Mouse (Mus musculus): ENCODE measurements around the gene Sec22c.

The Sec22c gene

GRCm38 (mm10) chr9:121704646-121705625, at the start of gene Sec22c:
TSS of gene Sec22c (minus strand) at chr9:121705490.
- DNase-seq (ENCODE audit: low read depth in 1 of 2, low spot score in 2 of 2) = peak; percentile 76 to 87

DNA sequence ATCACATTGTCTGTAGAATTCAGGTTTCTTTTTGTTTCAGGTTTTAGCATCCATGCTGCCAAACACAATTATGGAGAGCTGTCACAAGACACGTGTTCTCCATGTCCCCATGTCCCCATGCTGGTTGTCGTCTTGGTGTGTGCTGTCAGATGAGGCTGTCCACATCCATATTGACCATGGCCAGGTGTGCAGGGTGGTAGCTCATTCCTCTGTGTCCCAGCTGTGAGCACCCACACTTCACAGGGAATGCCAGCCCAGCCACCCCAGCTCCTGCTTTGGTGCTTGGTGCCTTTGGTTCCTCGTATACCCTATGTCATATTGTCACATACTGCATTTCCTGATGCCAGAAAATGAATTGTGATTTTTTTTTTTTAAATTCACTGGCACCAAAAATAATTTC, 49.3 kb upstream of the Sec22c start:
- DNase-seq (ENCODE audit: low read depth in 1 of 2, low spot score in 2 of 2) = no peak

- DNase-seq (ENCODE audit: low read depth in 1 of 2, low spot score in 2 of 2) = no peak
Measured at GRCm38 (mm10) chr9:121752774-121753173, 47.5 kb upstream of the Sec22c start.

DNA sequence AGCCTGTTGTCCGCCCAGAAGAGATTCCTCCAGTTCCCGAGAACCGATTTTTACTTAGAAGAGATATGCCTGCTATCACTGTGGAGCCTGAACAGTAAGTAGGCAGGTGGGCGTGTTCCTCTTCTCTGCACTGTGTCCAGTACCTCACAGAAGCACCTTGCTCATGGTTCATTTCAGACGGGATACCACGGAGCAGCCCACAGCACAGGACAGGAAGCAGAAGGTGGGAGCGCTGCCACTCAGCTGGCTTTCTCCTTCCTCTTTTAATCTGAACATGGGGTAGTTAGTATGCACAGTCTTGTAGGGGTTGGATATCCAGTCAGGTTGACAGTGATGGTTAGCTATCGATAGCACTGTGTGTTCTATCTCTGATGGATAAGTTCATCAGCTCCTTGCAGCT, 38.8 kb upstream of the Sec22c start:
- DNase-seq (ENCODE audit: low read depth in 1 of 2, low spot score in 2 of 2) = no peak

- no peak for DNase-seq (ENCODE audit: low read depth in 1 of 2, low spot score in 2 of 2)
Measured at GRCm38 (mm10) chr9:121741168-121741567, 35.9 kb upstream of the Sec22c start.

DNA sequence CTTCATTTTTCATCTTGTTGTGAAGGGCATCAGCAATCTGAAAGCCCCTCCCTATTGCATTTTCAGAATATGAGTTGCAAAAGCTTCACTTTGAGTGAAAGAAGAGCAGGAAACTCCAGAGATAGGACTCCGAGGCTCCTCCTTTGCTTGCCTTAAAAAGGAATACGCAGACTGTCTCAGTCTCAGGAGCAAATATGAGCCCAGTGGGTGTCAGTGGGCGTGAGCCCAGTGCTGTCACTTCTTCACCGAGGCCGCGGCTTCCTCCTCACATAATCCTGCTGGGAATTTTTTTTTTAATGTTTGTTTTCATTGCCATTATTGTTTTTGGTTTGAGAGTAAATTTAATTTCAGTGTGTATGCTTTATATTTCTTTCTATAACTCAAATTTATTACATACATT, 35.2 kb upstream of the Sec22c start:
- no peak for DNase-seq (ENCODE audit: low read depth in 1 of 2, low spot score in 2 of 2)

- no peak for DNase-seq (ENCODE audit: low read depth in 1 of 2, low spot score in 2 of 2)
Measured at GRCm38 (mm10) chr9:121719347-121720331, 14.3 kb upstream of the Sec22c start.

DNA sequence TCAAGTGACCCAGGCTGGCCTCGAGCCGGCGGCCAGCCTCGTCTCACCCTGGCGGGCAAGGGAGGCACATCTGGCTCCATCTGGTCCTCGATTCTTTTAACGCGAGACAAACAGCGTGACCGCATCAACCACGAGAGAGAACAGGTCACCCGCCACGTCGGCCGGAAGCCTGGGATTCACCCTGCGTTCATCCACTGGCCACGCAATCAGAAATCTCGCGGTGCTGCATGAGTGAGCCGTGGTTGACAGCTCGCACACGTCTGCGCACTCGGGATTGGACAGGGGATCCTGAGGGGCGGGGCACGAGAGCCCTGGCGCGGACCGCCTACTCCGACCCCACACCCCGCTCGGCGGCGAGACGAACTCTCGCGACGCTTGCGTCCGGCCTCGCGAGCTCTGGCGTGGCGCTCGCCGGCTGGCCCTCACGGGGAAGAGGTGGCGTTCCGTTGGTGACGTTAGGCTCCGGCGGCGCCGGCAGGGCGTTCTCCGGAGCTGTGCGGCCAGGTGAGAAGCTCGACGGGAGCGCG, 13.6 kb upstream of the Sec22c start, which contains the start of gene Nktr:
TSS of gene Nktr (plus strand) at position 378 of the 527 bp plus-strand sequence.
- peak; percentile 95 to 96 for DNase-seq (ENCODE audit: low read depth in 1 of 2, low spot score in 2 of 2)

DNA sequence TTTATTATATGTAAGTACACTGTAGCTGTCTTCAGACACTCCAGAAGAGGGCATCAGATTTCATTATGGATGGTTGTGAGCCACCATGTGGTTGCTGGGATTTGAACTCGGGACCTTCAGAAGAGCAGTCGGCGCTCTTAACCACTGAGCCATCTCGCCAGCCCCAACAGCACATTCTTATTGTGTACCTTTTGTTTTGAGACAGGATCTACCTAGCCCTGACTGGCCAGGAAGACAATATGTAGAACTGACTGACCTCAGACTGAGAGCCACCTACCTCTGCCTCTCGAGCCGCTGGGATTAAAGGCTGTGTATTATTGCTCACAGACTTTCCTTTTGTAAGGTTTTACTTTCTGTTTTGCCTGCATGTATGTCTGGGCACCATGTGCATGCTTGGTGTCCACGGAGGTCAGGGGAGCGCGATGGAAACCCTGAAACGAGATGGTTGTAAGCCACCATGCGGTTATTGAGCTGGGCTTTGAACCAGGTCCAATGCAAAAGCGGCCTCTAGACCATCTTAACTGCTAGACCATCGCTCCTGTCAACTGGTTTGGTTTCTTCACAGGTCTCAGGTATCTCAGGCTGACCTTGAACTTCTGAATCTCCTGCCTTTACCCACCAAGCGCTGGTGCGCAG, 12.9 kb upstream of the Sec22c start:
- no peak for DNase-seq (ENCODE audit: low read depth in 1 of 2, low spot score in 2 of 2)

DNA sequence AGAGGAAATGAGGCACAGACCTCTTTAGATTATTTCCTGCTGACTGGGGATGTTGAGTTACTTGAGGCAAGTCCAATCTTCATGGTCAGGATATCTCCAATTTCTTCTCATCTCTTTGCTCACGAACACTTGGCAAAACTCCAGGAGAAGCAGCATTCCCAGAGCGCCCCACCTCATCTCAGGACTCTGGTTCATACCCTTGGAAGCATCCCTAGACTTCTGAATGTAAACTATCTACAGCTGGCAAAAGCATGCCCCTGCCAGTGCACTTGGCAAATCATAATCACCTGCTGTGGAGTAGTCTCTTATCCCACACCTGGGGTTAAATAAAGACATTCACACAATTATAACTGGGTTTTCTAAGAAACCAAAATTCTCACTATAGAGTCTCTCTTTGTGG, 11.8 kb upstream of the Sec22c start:
- DNase-seq (ENCODE audit: low read depth in 1 of 2, low spot score in 2 of 2) = no peak

GRCm38 (mm10) chr9:121710584-121710975, 5.3 kb upstream of the Sec22c start:
- no peak for DNase-seq (ENCODE audit: low read depth in 1 of 2, low spot score in 2 of 2)

GRCm38 (mm10) chr9:121709898-121710583, 4.8 kb upstream of the Sec22c start, which contains the start of gene Ss18l2:
TSS of gene Ss18l2 (plus strand) at chr9:121710329.
- DNase-seq (ENCODE audit: low read depth in 1 of 2, low spot score in 2 of 2) = peak; percentile 90 to 92

DNA sequence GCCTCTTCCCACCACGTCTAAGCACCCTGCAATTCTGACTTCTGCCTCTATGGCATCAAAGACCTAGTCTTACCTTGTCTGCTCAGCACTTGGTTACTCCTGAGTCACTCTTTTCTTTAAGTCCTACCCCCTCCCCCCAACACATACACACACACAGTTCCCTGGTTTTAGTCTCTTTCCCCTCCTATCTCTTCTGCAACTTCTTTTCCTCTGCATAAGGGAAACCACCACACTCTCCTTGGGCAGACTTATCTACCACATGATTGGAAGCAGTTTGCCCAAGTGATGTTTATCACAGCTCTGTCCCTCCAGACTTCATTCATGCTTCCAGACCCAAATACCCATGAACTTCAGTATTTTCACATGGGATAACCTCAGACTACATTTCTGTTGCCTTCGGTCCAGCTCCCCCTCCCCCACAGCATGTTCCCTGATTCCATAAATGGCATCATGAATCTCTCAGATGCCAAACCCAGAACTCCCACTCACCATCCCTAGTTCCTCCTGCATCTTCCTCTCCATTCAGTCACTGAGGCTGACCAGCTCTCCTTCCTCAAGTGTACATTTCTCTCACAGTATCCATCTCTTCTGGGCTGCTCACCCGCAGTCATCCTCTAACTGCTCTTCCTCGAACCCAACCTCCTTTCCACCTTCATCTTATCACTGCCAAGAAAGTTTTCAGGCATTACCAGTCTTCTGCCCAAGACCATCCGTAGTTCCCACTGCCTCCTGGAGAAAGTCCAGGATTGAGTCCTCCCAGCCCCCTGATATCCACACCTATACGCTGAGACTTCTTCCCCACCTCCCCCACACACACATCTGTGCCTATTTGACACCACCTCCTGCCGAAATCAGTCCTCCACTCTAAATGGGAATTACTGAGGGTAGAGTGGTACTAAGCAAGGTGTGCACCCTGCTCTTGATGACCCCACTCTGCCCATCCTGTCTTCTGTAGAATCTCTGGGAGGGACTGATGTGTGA, 3.5 kb upstream of the Sec22c start:
- DNase-seq (ENCODE audit: low read depth in 1 of 2, low spot score in 2 of 2) = no peak

GRCm38 (mm10) chr9:121707801-121708200, 2.5 kb upstream of the Sec22c start:
- DNase-seq (ENCODE audit: low read depth in 1 of 2, low spot score in 2 of 2) = no peak

DNA sequence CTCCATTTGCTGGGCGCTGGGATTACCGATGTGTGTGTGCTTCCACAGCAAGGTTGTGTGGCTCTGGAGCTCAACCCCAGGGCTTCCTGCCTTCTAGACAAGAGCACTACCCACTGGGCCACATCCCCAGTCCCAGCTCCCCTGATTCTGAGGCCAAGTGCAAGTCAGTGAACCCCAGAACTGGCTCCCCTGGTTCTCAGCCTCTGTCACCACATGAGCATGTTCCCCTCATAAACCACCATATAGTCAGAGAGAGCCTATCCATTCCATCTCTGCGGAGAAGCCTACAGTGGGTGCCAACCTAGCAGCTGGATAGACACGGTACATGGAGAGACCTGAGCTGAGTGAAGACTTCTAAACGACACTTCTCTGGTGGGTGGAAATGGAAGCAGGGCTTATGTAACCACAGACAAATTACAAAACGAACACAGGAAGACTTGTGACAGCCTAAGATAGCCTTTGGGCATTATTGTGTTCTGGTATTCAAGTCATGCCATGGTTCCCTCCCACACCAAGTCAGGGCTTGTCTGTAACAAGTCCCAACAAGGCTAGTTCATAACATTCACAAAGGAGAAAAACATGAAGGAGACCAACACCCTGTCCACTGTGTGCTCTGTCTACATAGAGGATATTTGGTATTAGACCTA, 862 bp upstream of the Sec22c start:
- DNase-seq (ENCODE audit: low read depth in 1 of 2, low spot score in 2 of 2) = no peak

DNA sequence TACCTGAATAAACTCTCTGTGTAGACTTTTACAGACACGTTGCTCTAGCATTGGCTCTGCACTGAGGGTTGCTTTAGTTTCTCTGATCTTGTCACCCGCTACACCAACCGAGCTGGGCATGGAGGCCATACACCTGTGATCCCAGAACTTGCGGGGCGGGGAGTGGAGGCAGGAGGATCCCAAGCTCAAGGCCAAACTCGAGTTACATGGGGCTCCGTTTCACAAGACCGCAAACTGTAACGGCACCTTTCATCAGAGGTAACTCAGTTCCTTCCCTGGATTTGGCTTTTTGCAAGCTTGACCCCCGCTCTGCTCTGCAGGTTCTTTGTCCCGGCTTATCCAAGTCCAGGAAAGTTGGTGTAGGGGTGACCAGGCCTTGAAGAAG, 1.0 kb downstream of the Sec22c start:
- DNase-seq (ENCODE audit: low read depth in 1 of 2, low spot score in 2 of 2) = no peak

DNA sequence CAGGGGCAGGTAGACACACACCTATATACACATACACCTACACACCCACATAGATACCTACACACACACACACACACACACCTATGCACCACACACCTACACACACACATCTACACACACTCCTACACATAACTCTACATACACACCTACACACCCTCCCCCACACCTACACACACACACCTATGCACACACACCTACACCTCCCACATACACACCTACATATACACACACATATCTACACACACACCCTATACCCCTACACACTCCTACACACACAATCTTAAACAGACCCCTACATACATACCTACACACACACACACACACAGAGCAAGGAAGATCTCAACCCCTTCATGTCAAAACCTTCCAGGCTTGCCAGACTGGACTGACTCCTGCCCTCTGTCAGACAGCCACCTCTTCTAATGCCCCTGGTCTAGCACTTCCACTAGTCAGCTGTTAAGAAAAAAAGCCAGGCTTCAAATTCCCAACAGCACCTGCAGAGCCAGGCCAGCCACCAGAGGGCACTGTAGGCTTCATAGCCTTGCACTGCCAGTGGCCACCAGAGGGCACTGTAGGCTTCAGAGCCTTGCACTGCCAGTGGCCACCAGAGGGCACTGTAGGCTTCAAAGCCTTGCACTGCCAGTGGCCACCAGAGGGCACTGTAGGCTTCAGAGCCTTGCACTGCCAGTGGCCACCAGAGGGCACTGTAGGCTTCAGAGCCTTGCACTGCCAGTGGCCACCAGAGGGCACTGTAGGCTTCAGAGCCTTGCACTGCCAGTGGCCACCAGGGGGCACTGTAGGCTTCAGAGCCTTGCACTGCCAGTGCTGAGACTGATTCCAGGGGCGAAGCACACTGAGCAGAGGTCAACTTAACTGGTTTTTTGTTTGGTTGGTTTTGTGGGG, 7.9 kb downstream of the Sec22c start:
- peak; percentile 56 to 83 for DNase-seq (ENCODE audit: low read depth in 1 of 2, low spot score in 2 of 2)
